Mouse (Mus musculus) 416B (cell line): Measurements from ENCODE around the gene Lhfpl3.

Experiments
- DNase-seq: peaks from one replicate; pipeline ENCODE4 v3.0.0; 2011; ENCODE audit warnings: low read depth

Gene Lhfpl3

GRCm38 (mm10) chr5:23140183-23140921 is 394.5 kb downstream of the Lhfpl3 start:
- DNase-seq: no peak

- no peak for DNase-seq
These were observed 407.4 kb downstream of the Lhfpl3 start for GRCm38 (mm10) chr5:23153210-23153609.

GRCm38 (mm10) chr5:23154439-23154838 is 408.6 kb downstream of the Lhfpl3 start:
- peak; percentile 30 for DNase-seq

- no peak for DNase-seq
These were observed 420.1 kb downstream of the Lhfpl3 start for GRCm38 (mm10) chr5:23165947-23166350.

GRCm38 (mm10) chr5:23166658-23167057 is 420.8 kb downstream of the Lhfpl3 start:
- DNase-seq: no peak

- no peak for DNase-seq
These were observed 443.8 kb downstream of the Lhfpl3 start for GRCm38 (mm10) chr5:23189633-23190032.

GRCm38 (mm10) chr5:23196879-23197278 is 451.0 kb downstream of the Lhfpl3 start:
- no peak for DNase-seq

- DNase-seq: no peak
These were observed 467.2 kb downstream of the Lhfpl3 start for GRCm38 (mm10) chr5:23213086-23213485.

- no peak for DNase-seq
These were observed 468.8 kb downstream of the Lhfpl3 start for GRCm38 (mm10) chr5:23214646-23215045.

GRCm38 (mm10) chr5:23219655-23220054 is 473.8 kb downstream of the Lhfpl3 start:
- DNase-seq: no peak

- DNase-seq: peak; percentile 42
These were observed 479.1 kb downstream of the Lhfpl3 start for GRCm38 (mm10) chr5:23224759-23225536.

- DNase-seq: no peak
These were observed 479.8 kb downstream of the Lhfpl3 start for GRCm38 (mm10) chr5:23225621-23226020.

GRCm38 (mm10) chr5:23226753-23227152 is 480.9 kb downstream of the Lhfpl3 start:
- no peak for DNase-seq

- DNase-seq: peak; percentile 51
These were observed 501.1 kb downstream of the Lhfpl3 start for GRCm38 (mm10) chr5:23246974-23247373.

- DNase-seq: peak; percentile 21
These were observed 501.9 kb downstream of the Lhfpl3 start for GRCm38 (mm10) chr5:23247784-23248183.

GRCm38 (mm10) chr5:23248303-23248702 is 502.4 kb downstream of the Lhfpl3 start:
- no peak for DNase-seq

- no peak for DNase-seq
These were observed 504.3 kb downstream of the Lhfpl3 start for GRCm38 (mm10) chr5:23249896-23250875.

- DNase-seq: peak; percentile 72
These were observed 505.8 kb downstream of the Lhfpl3 start for GRCm38 (mm10) chr5:23251462-23252224.

GRCm38 (mm10) chr5:23255816-23256418 is 510.1 kb downstream of the Lhfpl3 start:
- DNase-seq: peak; percentile 39

- DNase-seq: no peak
These were observed 527.5 kb downstream of the Lhfpl3 start for GRCm38 (mm10) chr5:23273309-23273708.

- DNase-seq: no peak
These were observed 533.5 kb downstream of the Lhfpl3 start for GRCm38 (mm10) chr5:23279364-23279763.
